Mouse (Mus musculus) MEL (cell line): Measurements from ENCODE around the gene Krt79. TPM values are rescaled to one million over a fixed set of nuclear protein-coding genes. Genes with fewer than 3 reads are reported as not detected.

Experiments
- DNase-seq: peaks from one replicate; pipeline ENCODE4 v3.0.0; 2011; ENCODE audit warnings: low read depth, low spot score
- H3K27ac ChIP-seq: 2 replicates; pipeline ENCODE4 v1.5.1; 2012; ENCODE audit warnings: low read depth, mild to moderate bottlenecking, control low read depth, low read length, moderate library complexity; ENCODE audit not compliant: control insufficient read depth
- H3K27me3 ChIP-seq, 2 experiments: fragments of 150-350 bp in 1 of 2; sonication (generic) in 1 of 2; 2 replicates each; pipeline ENCODE4 v1.6.1; 2012; ENCODE audit warnings: low read length in 2 of 2, mild to moderate bottlenecking in 2 of 2, improper control_type of control experiment in 1 of 2, moderate library complexity in 1 of 2; ENCODE audit not compliant: insufficient read depth in 2 of 2, control insufficient read depth in 1 of 2
- H3K36me3 ChIP-seq, 2 experiments: 2 replicates each; pipeline ENCODE4 v1.6.1; 2012 to 2014; ENCODE audit warnings: low read length in 2 of 2, improper control_type of control experiment in 1 of 2, inconsistent platforms in 1 of 2, mild to moderate bottlenecking in 1 of 2; ENCODE audit not compliant: insufficient read depth in 2 of 2, control insufficient read depth in 1 of 2
- H3K4me1 ChIP-seq, 2 experiments: fragments of 150-350 bp in 1 of 2; sonication (generic) in 1 of 2; 2 replicates each; pipeline ENCODE4 v1.6.1; 2012; ENCODE audit warnings: low read length in 2 of 2, improper control_type of control experiment in 1 of 2, mild to moderate bottlenecking in 1 of 2; ENCODE audit not compliant: insufficient read depth in 2 of 2, control insufficient read depth in 1 of 2
- H3K4me3 ChIP-seq, 2 experiments: fragments of 150-350 bp in 1 of 2; sonication (generic) in 1 of 2; 2 replicates each; pipeline ENCODE4 v1.5.1; 2012; ENCODE audit warnings: low read depth in 2 of 2, low read length in 2 of 2, mild to moderate bottlenecking in 2 of 2, moderate library complexity in 2 of 2, control low read depth in 1 of 2, improper control_type of control experiment in 1 of 2; ENCODE audit not compliant: control insufficient read depth in 1 of 2, insufficient read depth in 1 of 2
- H3K79me2 ChIP-seq: 2 replicates; pipeline ENCODE4 v1.6.1; 2012; ENCODE audit warnings: mild to moderate bottlenecking, low read length, moderate library complexity; ENCODE audit not compliant: control insufficient read depth, poor library complexity, insufficient read depth
- H3K9ac ChIP-seq: 2 replicates; pipeline ENCODE4 v1.6.1; 2012; ENCODE audit warnings: low read depth, mild to moderate bottlenecking, control low read depth, low read length, moderate library complexity; ENCODE audit not compliant: control insufficient read depth, poor library complexity, severe bottlenecking
- H3K9me3 ChIP-seq: fragments of 150-350 bp; sonication (generic); replicated peaks from 2 replicates; pipeline ENCODE4 v1.6.1; 2012; ENCODE audit warnings: mild to moderate bottlenecking, low read length, improper control_type of control experiment, moderate library complexity; ENCODE audit not compliant: insufficient read depth
- CHD1 ChIP-seq: IDR thresholded peaks from 2 replicates; pipeline ENCODE4 v1.6.1; 2012; ENCODE audit warnings: low read depth, mild to moderate bottlenecking, inconsistent platforms, low read length, improper control_type of control experiment
- CHD2 ChIP-seq: IDR thresholded peaks from 2 replicates; pipeline ENCODE4 v1.6.1; 2011; ENCODE audit warnings: low read length, improper control_type of control experiment
- ELF1 ChIP-seq: IDR thresholded peaks from 2 replicates; pipeline ENCODE4 v1.6.1; 2014; ENCODE audit warnings: low read depth, mild to moderate bottlenecking, inconsistent platforms, low read length, improper control_type of control experiment, moderate library complexity
- EP300 ChIP-seq, 2 experiments: IDR thresholded peaks; 2 replicates each; pipeline ENCODE4 v1.6.1; 2011; ENCODE audit warnings: improper control_type of control experiment in 2 of 2, low read length in 2 of 2, low read depth in 1 of 2, mild to moderate bottlenecking in 1 of 2
- HCFC1 ChIP-seq: IDR thresholded peaks from 2 replicates; pipeline ENCODE4 v1.6.1; 2012; ENCODE audit warnings: low read depth, mild to moderate bottlenecking, inconsistent platforms, low read length, improper control_type of control experiment, moderate library complexity
- JUND ChIP-seq: IDR thresholded peaks from 2 replicates; pipeline ENCODE4 v1.6.1; 2011; ENCODE audit warnings: low read depth, mild to moderate bottlenecking, improper control_type of control experiment, low read length
- KAT2A ChIP-seq: conservative IDR thresholded peaks from 2 replicates; pipeline ENCODE4 v1.6.1; 2012; ENCODE audit warnings: low read depth, low read length, improper control_type of control experiment, inconsistent platforms
- MAZ ChIP-seq: IDR thresholded peaks from 2 replicates; pipeline ENCODE4 v1.6.1; 2012; ENCODE audit warnings: low read depth, mild to moderate bottlenecking, inconsistent platforms, low read length, improper control_type of control experiment
- MXI1 ChIP-seq: IDR thresholded peaks from 2 replicates; pipeline ENCODE4 v1.6.1; 2011; ENCODE audit warnings: mild to moderate bottlenecking, low read depth, low read length, improper control_type of control experiment
- NELFE ChIP-seq: IDR thresholded peaks from 2 replicates; pipeline ENCODE4 v1.6.1; 2011; ENCODE audit warnings: low read depth, low read length, improper control_type of control experiment
- NRF1 ChIP-seq: IDR thresholded peaks from 2 replicates; pipeline ENCODE4 v1.6.1; 2014; ENCODE audit warnings: low read depth, mild to moderate bottlenecking, inconsistent platforms, low read length, improper control_type of control experiment, moderate library complexity; ENCODE audit not compliant: poor library complexity, insufficient read depth, severe bottlenecking
- POLR2A ChIP-seq, 2 experiments: IDR thresholded peaks; 2 replicates each; pipeline ENCODE4 v1.6.1; 2011 to 2012; ENCODE audit warnings: low read length in 2 of 2, mild to moderate bottlenecking in 2 of 2, control low read depth in 1 of 2, improper control_type of control experiment in 1 of 2, low read depth in 1 of 2, moderate library complexity in 1 of 2; ENCODE audit not compliant: control insufficient read depth in 1 of 2, insufficient read depth in 1 of 2, poor library complexity in 1 of 2
- POLR2AphosphoS2 ChIP-seq: IDR thresholded peaks from 2 replicates; pipeline ENCODE4 v1.6.1; 2011; ENCODE audit warnings: low read length, improper control_type of control experiment
- RCOR1 ChIP-seq: IDR thresholded peaks from 2 replicates; pipeline ENCODE4 v1.6.1; 2012; ENCODE audit warnings: low read depth, mild to moderate bottlenecking, inconsistent platforms, low read length, improper control_type of control experiment
- SIN3A ChIP-seq: IDR thresholded peaks from 2 replicates; pipeline ENCODE4 v1.6.1; 2012; ENCODE audit warnings: low read length, improper control_type of control experiment, inconsistent platforms
- TBP ChIP-seq: IDR thresholded peaks from 2 replicates; pipeline ENCODE4 v1.8.0; 2011; ENCODE audit warnings: low read depth, low read length, improper control_type of control experiment
- TCF12 ChIP-seq: IDR thresholded peaks from 2 replicates; pipeline ENCODE4 v1.6.1; 2014; ENCODE audit warnings: low read depth, mild to moderate bottlenecking, inconsistent platforms, low read length, improper control_type of control experiment, moderate library complexity
- USF2 ChIP-seq, 2 experiments: IDR thresholded peaks; 2 replicates each; pipeline ENCODE4 v1.6.1; 2011 to 2012; ENCODE audit warnings: improper control_type of control experiment in 2 of 2, low read length in 2 of 2, borderline replicate concordance in 1 of 2, inconsistent platforms in 1 of 2, low read depth in 1 of 2, mild to moderate bottlenecking in 1 of 2; ENCODE audit not compliant: insufficient read depth in 1 of 2
- ZC3H11A ChIP-seq: IDR thresholded peaks from 2 replicates; pipeline ENCODE4 v1.6.1; 2012; ENCODE audit warnings: low read depth, mild to moderate bottlenecking, inconsistent platforms, low read length, improper control_type of control experiment
- polyA plus RNA-seq, 2 experiments: library from polyadenylated mRNA; stranded (reverse) in 1 of 2; unstranded in 1 of 2; fragments of >175 nt in 1 of 2; fragments of >200 nt in 1 of 2; gene quantifications; 2 replicates each; pipeline versions ENCODE4 v1.2.1 to v1.2.4; 2012; ENCODE audit warnings: low replicate concordance in 2 of 2, low read depth in 1 of 2; ENCODE audit not compliant: insufficient read length in 2 of 2, insufficient read depth in 1 of 2, missing spikeins in 1 of 2
- total RNA-seq: library from RNA; depleted of rRNA; stranded (reverse); fragments of 300-350 nt; gene quantifications from 2 replicates; pipeline ENCODE4 v1.2.3, GENCODE M21; 2012

The Krt79 gene
- total and polyA plus RNA-seq, 3 experiments, result not detected

DNA sequence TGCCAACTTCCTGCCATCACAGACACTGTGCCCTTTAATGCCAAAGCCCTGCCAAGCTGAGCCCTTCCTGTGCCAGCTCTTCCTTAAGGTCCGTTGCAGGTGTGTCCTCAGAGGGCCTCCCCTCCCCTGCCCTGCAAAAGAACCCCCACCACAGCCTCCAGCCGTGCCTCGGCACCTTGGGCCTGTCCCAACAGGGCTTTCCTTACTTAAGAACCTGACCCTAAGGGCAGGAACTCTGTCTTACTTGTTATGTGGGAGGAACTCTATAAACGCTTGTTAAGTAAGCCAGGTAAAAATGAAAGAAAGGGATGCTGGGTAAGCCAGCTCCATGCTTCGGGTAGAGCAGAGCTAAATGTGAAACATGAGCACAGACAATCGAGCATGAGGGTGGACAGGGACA is 7.1 kb downstream of the Krt79 start:
- TF ChIP-seq SIN3A, result no peak
- TF ChIP-seq POLR2A (IDR thresholded peaks at IDR 0.05; ENCODE audit: control insufficient read depth in 1 of 2, insufficient read depth in 1 of 2, low read depth in 1 of 2, low read length in 2 of 2, poor library complexity in 1 of 2), result no peak
- no peak for TF ChIP-seq MXI1
- no peak for TF ChIP-seq RCOR1
- Histone ChIP-seq H3K79me2 (no peaks in the 10 kb centered on the region), H3K9ac (no peak overlapping the region), H3K4me3 (no peak overlapping the region), H3K27ac (no peak overlapping the region), H3K4me1 (no peaks in the 10 kb centered on the region), H3K9me3 (no peaks in the 10 kb centered on the region), H3K27me3 (no peaks in the 10 kb centered on the region; a peak in 1 of 4 replicates), H3K36me3 (no peaks in the 10 kb centered on the region)
- no peak for DNase-seq

DNA sequence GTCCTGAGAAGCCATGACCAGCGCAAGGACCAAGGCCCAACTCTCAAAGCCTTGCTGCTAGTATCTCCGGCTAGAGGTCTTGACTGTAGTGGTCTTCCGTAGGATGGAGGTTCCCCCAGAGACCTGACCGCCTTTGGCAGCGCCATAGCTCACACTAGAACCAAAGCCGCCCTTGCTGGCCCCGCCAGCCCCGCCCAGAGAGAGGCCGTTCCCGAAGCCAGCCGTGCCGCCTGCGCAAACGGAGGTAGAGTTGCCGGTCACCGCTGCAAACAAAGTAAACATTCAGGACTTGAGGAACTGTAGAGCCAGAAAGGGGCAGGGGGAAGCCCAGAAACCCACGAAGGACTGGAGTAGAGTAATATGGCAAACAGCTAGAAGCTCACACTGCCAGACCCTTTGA is 10.5 kb downstream of the Krt79 start:
- TF ChIP-seq NELFE (no peak), JUND (no peak), ELF1 (no peak), TCF12 (no peak), TBP (no peak), KAT2A (no peak), CHD1 (no peak), ZC3H11A (no peak), MAZ (no peak), POLR2AphosphoS2 (no peak), NRF1 (no peak), CHD2 (no peak), HCFC1 (no peak), EP300 (IDR thresholded peaks at IDR 0.05; ENCODE audit: low read depth in 1 of 2, low read length in 2 of 2) (no peak), USF2 (IDR thresholded peaks at IDR 0.05; ENCODE audit: borderline replicate concordance in 1 of 2, insufficient read depth in 1 of 2, low read depth in 1 of 2, low read length in 2 of 2) (no peak)
- H3K4me3 ChIP-seq, result no peak overlapping the region
- H3K4me1 ChIP-seq, result no peaks in the 10 kb centered on the region
- H3K27ac ChIP-seq, result no peak overlapping the region
- H3K36me3 ChIP-seq, result no peaks in the 10 kb centered on the region
- no peak for DNase-seq
- H3K27me3 ChIP-seq, result no peaks in the 10 kb centered on the region; a peak in 1 of 4 replicates
- H3K9me3 ChIP-seq, result no peaks in the 10 kb centered on the region
- H3K9ac ChIP-seq, result no peak overlapping the region
- H3K79me2 ChIP-seq, result no peaks in the 10 kb centered on the region
